Mouse (Mus musculus) heart, embryonic 11.5 days (tissue): ENCODE results near the gene Jmjd8. TPM values are rescaled to one million over a fixed set of nuclear protein-coding genes. Genes with fewer than 3 reads are reported as not detected.

Source experiments
- ATAC-seq: fragments of 200-750 bp; cut with Nextera tagmentation; replicated peaks from 2 replicates; pipeline ENCODE4 v1.8.0; 2017; ENCODE audit warnings: moderate library complexity; ENCODE audit not compliant: insufficient number of reproducible peaks, low FRiP score, low TSS enrichment
- H3K27ac ChIP-seq: fragments of 300-500 bp; sonication (generic); 2 replicates; pipeline ENCODE4 v1.5.1; 2014; ENCODE audit warnings: mild to moderate bottlenecking, low read depth, low read length
- H3K27me3 ChIP-seq: fragments of 300-500 bp; sonication (generic); 2 replicates; pipeline ENCODE4 v1.6.1; 2014; ENCODE audit warnings: mild to moderate bottlenecking, low read length, mixed read lengths; ENCODE audit not compliant: control insufficient read depth, insufficient read depth
- H3K36me3 ChIP-seq: fragments of 300-500 bp; sonication (generic); 2 replicates; pipeline ENCODE4 v1.6.1; 2014; ENCODE audit warnings: mild to moderate bottlenecking, low read length, moderate library complexity, mixed read lengths; ENCODE audit not compliant: control insufficient read depth, insufficient read depth
- H3K4me1 ChIP-seq: fragments of 300-500 bp; sonication (generic); 2 replicates; pipeline ENCODE4 v1.6.1; 2014; ENCODE audit warnings: low read length; ENCODE audit not compliant: control insufficient read depth, insufficient read depth
- H3K4me2 ChIP-seq: fragments of 300-500 bp; sonication (generic); 2 replicates; pipeline ENCODE4 v1.6.1; 2014; ENCODE audit warnings: mild to moderate bottlenecking, moderate library complexity
- H3K4me3 ChIP-seq: fragments of 300-500 bp; sonication (generic); 2 replicates; pipeline ENCODE4 v1.5.1; 2014; ENCODE audit warnings: low read depth, low read length
- H3K9ac ChIP-seq: fragments of 300-500 bp; sonication (generic); 2 replicates; pipeline ENCODE4 v1.6.1; 2014; ENCODE audit warnings: mild to moderate bottlenecking, low read depth, low read length, moderate library complexity
- H3K9me3 ChIP-seq: fragments of 300-500 bp; sonication (generic); replicated peaks from 2 replicates; pipeline ENCODE4 v1.6.1; 2016; ENCODE audit warnings: low read length; ENCODE audit not compliant: control insufficient read depth
- WGBS: fragments of 180-500 bp; shearing (Covaris S2); extraction: QIAGEN DNeasy Blood & Tissue Kit; methylation state at CpG from one replicate; pipeline ENCODE4 v1.1.7; 2014; ENCODE audit not compliant: insufficient replicate concordance; 5-methylcytosine and 5-hydroxymethylcytosine counted together
- microRNA-seq: library from miRNA; unstranded; fragments of <30 nt; microRNA quantifications from one replicate; pipeline ENCODE4, GENCODE M21; 2016; ENCODE audit warnings: borderline number of aligned reads
- polyA plus RNA-seq: library from polyadenylated mRNA; unstranded; fragments of >200 nt; fragmentation: Nextera tagmentation; extraction: Ambion mirVana; gene quantifications from 2 replicates; pipeline ENCODE4 v1.2.1, GENCODE M21; 2014

Jmjd8 gene
- polyA plus RNA-seq, 1 experiment from 2014 or later: 30.9 TPM

GRCm38 (mm10) chr17:25879750-25880149 is 51.1 kb downstream of the Jmjd8 start:
- no peak overlapping the region for H3K9ac ChIP-seq
- H3K4me2 ChIP-seq: no peak overlapping the region
- peaks cover 31% of the 10 kb centered on the region for H3K4me1 ChIP-seq
- H3K36me3 ChIP-seq: peaks cover 11% of the 10 kb centered on the region; the same call in 1 of the 2 replicates
- 84% methylated on average over 8 of the region's 8 CpGs for WGBS
- H3K4me3 ChIP-seq: no peak overlapping the region
- no peaks in the 10 kb centered on the region for H3K9me3 ChIP-seq
- H3K27me3 ChIP-seq: no peaks in the 10 kb centered on the region
- ATAC-seq: no peak
- H3K27ac ChIP-seq: no peak overlapping the region

- Histone ChIP-seq H3K9ac (peak within 1 kb of the TSS; percentile 56; the same call in 1 of the 2 replicates), H3K4me1 (peaks cover 31% of the 10 kb centered on the region), H3K4me3 (no peak within 1 kb of the TSS), H3K9me3 (no peaks in the 10 kb centered on the region), H3K27me3 (no peaks in the 10 kb centered on the region), H3K36me3 (peaks cover 11% of the 10 kb centered on the region), H3K4me2 (no peak within 1 kb of the TSS), H3K27ac (peak within 1 kb of the TSS; percentile 35; the same call in 1 of the 2 replicates)
- 52% methylated on average over 5 of the region's 5 CpGs for WGBS
- no peak for ATAC-seq
Observed at GRCm38 (mm10) chr17:25880196-25880910, 51.7 kb downstream of the Jmjd8 start, which contains the start of gene Wfikkn1. TSS of gene Wfikkn1 (minus strand) at chr17:25880858.

- Histone ChIP-seq H3K27ac (0 out of 2 replicates have a peak overlapping the region, but pooled peaks have one; percentile 35), H3K9ac (peak overlapping the region; percentile 56; the same call in 1 of the 2 replicates), H3K4me1 (peaks cover 26% of the 10 kb centered on the region), H3K9me3 (no peaks in the 10 kb centered on the region), H3K27me3 (no peaks in the 10 kb centered on the region), H3K4me3 (no peak overlapping the region), H3K36me3 (peaks cover 11% of the 10 kb centered on the region), H3K4me2 (no peak overlapping the region)
- no peak for ATAC-seq
- WGBS: 13% methylated on average over 5 of the region's 5 CpGs
Observed at GRCm38 (mm10) chr17:25880913-25881641, 52.4 kb downstream of the Jmjd8 start.

Small RNA genes lying within 50 kb of the gene (microRNA-seq; reads per million reads assigned to microRNA genes)
- 0.20 reads per million for gene Mir3082
- gene Mir6966: 0.95 reads per million, percentile 12 among the genes with 10 or more reads in this experiment

Other genes with a start within 250 kb of the Jmjd8 start
- 32.8 and 34.9 TPM in 2 replicates for gene Lmf1, start 249.8 kb upstream of the Jmjd8 start, polyA plus RNA-seq
- 2.1 and 2.7 TPM in 2 replicates for gene Gng13, start 111.7 kb upstream of the Jmjd8 start, polyA plus RNA-seq
- gene Chtf18, start 101.4 kb upstream of the Jmjd8 start, polyA plus RNA-seq: 12.6 and 12.8 TPM in 2 replicates
- gene Rpusd1, start 101.2 kb upstream of the Jmjd8 start, polyA plus RNA-seq: 11.7 and 12.9 TPM in 2 replicates
- not detected in 2 replicates for gene Mslnl, start 92.8 kb upstream of the Jmjd8 start, polyA plus RNA-seq
- 3.1 and 3.4 TPM in 2 replicates for gene Msln, start 74.5 kb upstream of the Jmjd8 start, polyA plus RNA-seq
- 27.9 and 31.8 TPM in 2 replicates for gene Narfl, start 55.1 kb upstream of the Jmjd8 start, polyA plus RNA-seq
- gene Haghl, start 43.2 kb upstream of the Jmjd8 start, polyA plus RNA-seq: 47.2 and 52.3 TPM in 2 replicates
- gene Ccdc78, start 42.3 kb upstream of the Jmjd8 start, polyA plus RNA-seq: 0.13 TPM in 1 of 2 replicates, not detected in the other
- 71.8 and 74.0 TPM in 2 replicates for gene Fam173a, start 36.0 kb upstream of the Jmjd8 start, polyA plus RNA-seq
- 0.29 TPM in 1 of 2 replicates, not detected in the other for gene AC134908.4, start 33.2 kb upstream of the Jmjd8 start, polyA plus RNA-seq
- gene Metrn, start 31.7 kb upstream of the Jmjd8 start, polyA plus RNA-seq: 6.2 and 8.3 TPM in 2 replicates
- gene Fbxl16, start 19.8 kb upstream of the Jmjd8 start, polyA plus RNA-seq: 1.1 and 1.4 TPM in 2 replicates
- 14.4 and 17.7 TPM in 2 replicates for gene Wdr24, start 5.2 kb upstream of the Jmjd8 start, polyA plus RNA-seq
- gene Stub1, start 4.5 kb downstream of the Jmjd8 start, polyA plus RNA-seq: 292 and 322 TPM in 2 replicates
- 1.9 and 2.5 TPM in 2 replicates for gene Rhbdl1, start 8.4 kb downstream of the Jmjd8 start, polyA plus RNA-seq
- gene Gm20683, start 12.9 kb downstream of the Jmjd8 start, polyA plus RNA-seq: 0.70 and 1.1 TPM in 2 replicates
- 9.6 and 11.9 TPM in 2 replicates for gene Rhot2, start 16.0 kb downstream of the Jmjd8 start, polyA plus RNA-seq
- 12.3 and 14.0 TPM in 2 replicates for gene Wdr90, start 32.6 kb downstream of the Jmjd8 start, polyA plus RNA-seq
- 160 and 168 TPM in 2 replicates for gene Mcrip2, start 39.9 kb downstream of the Jmjd8 start, polyA plus RNA-seq
- gene Mettl26, start 46.2 kb downstream of the Jmjd8 start, polyA plus RNA-seq: 42.7 and 46.0 TPM in 2 replicates
- 0.17 and 0.47 TPM in 2 replicates for gene Wfikkn1, start 52.0 kb downstream of the Jmjd8 start, polyA plus RNA-seq
- gene Rab40c, start 90.9 kb downstream of the Jmjd8 start, polyA plus RNA-seq: 11.0 and 11.7 TPM in 2 replicates
- 71.2 and 77.1 TPM in 2 replicates for gene Pigq, start 116.1 kb downstream of the Jmjd8 start, polyA plus RNA-seq
- 0.34 and 0.42 TPM in 2 replicates for gene Nhlrc4, start 116.1 kb downstream of the Jmjd8 start, polyA plus RNA-seq
- gene A930017K11Rik, start 123.7 kb downstream of the Jmjd8 start, polyA plus RNA-seq: 0.14 and 0.25 TPM in 2 replicates
- gene Capn15, start 156.9 kb downstream of the Jmjd8 start, polyA plus RNA-seq: 12.7 and 15.2 TPM in 2 replicates
- gene Rab11fip3, start 240.7 kb downstream of the Jmjd8 start, polyA plus RNA-seq: 11.9 and 12.8 TPM in 2 replicates